Mouse (Mus musculus) urinary bladder, adult 2 months (tissue): Measurements from ENCODE around the gene Zbtb8a. TPM values are rescaled to one million over a fixed set of nuclear protein-coding genes. Genes with fewer than 3 reads are reported as not detected.
"Not testable (repeated sequence)": the region's sequence is repeated elsewhere in the genome, so short reads cannot be mapped to it uniquely, and the experiment has no call there.

ENCODE experiments used
- DNase-seq: peaks from one replicate; pipeline ENCODE4 v3.0.0; 2022; ENCODE audit warnings: low spot score
- polyA plus RNA-seq: library from polyadenylated mRNA; depleted of rRNA; stranded (reverse); fragments of >200 nt; gene quantifications from 2 replicates; pipeline ENCODE4 v1.2.3, GENCODE M21; 2012

Gene Zbtb8a
- polyA plus RNA-seq, 1 experiment, result 21.0 TPM

GRCm38 (mm10) chr4:129376961-129377545 lies 863 bp downstream of the Zbtb8a start:
- DNase-seq, result no peak

GRCm38 (mm10) chr4:129375821-129376220 lies 2.1 kb downstream of the Zbtb8a start:
- no peak for DNase-seq

DNA sequence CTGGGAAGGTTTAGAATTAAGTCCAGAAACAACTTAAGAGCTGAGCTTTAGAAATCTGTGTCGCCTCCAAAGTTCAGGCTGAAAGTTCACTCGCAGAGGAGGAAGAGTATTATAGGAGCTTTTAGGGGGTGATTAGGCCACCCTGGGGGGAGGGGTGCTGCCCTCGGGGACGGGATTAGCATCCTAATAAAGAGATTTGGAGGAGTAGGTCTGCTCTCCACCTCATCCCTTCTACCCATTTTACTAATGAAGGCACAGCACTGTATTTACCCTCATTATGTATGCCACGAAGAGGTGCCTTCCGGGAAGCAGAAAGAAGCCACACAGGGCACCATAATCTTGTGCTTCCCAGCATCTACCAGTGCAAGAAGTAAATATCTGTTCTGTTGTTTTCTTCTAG lies 2.9 kb downstream of the Zbtb8a start:
- DNase-seq, result no peak

GRCm38 (mm10) chr4:129374219-129374755 lies 3.6 kb downstream of the Zbtb8a start:
- no peak for DNase-seq

DNA sequence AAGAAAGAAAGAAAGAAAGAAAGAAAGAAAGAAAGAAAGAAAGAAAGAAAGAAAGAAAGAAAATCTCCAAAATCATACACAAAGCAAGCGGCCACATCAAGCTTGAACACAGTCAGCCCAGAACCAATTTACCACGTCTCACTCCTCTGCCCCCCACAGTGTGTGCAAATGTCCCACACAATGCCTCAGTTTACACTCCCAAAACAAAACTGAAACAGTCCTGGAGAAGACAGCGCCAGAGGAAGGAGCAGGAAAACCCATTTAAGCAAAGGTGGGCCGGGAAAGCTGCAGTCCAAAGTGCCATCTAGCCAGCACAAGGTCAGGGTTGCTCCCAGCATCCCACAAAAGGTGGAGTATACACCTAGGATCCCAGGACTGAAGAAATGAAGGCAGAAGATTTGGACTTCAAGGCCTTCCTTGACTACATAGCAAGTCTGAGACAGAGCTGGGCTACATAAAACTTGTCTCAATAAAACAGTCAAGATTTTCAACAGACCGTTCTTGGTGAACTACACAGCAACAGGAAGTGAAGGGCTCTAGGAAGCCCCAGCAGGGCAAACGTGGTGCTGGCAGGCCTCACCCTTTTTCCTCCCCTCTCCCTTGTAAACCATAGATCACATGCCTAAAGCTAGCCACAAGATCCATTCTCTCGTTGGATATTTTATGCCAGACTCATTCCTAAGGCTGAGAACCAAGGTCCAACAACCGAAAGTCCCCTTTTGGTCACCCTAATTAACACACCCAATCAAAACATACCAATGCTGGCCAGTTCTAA lies 4.5 kb downstream of the Zbtb8a start:
- no peak for DNase-seq

DNA sequence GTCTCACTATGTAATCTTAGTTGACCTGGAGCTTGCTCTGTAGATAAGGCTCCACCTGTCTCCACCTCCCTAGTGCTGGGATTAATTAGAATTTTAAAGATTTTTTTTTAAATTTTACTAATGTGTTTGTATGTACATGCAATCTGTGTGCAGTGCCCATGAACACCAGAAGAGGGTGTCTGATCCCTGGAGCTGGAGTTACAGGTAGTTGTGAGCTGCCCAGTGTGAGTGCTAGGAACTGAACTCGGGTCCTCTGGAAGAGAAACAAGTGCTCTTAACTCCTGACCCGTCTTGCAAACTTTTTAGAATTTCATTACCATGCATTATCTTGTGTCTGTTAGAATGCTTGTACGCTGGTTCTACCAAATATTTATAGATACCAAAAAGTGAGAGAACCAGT lies 6.5 kb downstream of the Zbtb8a start:
- no peak for DNase-seq

DNA sequence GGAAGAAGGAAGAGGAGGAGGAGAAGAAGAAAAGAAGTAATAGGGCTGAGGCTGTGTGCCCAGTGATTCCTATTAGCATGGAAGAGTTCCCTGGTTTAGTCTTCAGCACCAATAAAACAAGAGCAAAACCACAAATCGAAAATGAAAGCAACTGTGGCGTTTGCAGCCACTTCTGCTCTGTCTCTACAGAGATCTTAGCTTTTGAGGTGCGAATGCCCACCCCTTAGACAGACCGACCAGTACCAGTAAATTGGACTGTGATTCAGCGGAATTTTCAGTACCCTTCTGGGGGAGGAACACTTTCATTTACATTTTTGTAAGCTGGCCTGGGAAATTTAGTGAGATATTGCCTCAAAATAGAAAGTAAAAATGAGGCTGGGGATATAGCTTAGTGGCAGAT lies 12.7 kb downstream of the Zbtb8a start:
- DNase-seq, result no peak

- no peak for DNase-seq
Observed at GRCm38 (mm10) chr4:129364379-129364778, 13.5 kb downstream of the Zbtb8a start.

DNA sequence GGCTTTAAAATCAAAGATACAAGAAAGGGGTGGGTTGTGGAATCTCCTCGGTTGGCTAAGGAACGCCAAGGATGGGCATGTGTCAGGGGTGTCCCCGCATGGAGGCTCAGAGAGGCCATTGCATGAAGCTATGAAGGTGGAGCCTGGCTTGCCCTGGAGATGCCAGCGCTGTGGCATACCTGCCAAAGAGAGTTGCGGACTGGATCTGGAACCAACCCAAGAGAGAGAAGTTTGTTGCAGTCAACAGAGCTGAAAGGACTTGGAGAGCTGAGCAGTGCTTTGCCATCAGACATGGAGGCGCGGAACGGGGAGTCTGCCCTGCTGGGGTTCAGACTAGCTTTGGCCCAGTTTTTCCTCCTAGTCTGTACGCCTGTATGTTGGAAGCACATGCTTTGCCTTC lies 14.5 kb downstream of the Zbtb8a start:
- DNase-seq, result no peak

- no peak for DNase-seq
Observed at GRCm38 (mm10) chr4:129362771-129363170, 15.1 kb downstream of the Zbtb8a start.

DNA sequence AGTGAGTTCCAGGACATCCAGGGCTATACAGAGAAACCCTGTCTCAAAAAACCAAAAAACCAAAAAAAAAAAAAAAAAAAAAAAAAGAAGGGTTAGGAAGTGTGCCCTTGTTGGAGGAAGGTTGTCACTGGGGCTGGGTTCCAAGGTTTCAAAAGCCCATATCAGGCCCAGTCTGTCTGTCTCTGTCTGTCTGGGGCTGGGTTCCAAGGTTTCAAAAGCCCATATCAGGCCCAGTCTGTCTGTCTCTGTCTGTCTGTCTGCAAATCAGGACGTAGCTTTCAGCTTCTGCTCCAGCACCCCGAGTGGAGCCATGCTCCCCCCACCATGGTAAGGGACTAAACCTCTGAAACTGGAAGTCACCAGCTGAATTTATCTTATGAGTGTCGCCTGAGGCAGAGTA lies 15.7 kb downstream of the Zbtb8a start:
- DNase-seq, result not testable (repeated sequence)

DNA sequence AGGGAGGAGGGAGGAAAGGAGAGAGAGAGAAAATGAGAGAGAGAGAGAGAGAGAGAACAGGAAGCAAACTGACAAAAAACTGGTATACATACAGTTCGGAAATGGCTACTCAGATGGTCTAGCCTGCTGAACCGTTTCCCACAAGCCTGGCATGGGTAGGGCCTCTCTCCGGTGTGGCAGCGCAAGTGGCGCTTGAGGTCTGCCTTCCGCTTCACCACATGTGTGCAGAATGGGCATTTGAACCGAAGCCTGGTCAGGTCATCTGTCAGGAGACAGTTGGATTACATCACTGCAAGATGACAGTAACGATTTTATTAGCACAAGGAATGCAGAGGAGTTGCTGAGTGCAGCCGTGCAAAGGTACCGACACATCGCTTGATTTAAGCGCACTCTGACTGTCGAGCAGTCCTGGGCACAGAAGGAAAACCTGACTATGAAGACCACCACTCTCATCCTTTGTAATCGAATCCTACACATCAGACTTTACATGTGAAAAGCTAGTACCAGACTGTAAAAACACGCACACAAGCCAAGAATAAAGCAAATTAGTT lies 20.2 kb downstream of the Zbtb8a start:
- no peak for DNase-seq

DNA sequence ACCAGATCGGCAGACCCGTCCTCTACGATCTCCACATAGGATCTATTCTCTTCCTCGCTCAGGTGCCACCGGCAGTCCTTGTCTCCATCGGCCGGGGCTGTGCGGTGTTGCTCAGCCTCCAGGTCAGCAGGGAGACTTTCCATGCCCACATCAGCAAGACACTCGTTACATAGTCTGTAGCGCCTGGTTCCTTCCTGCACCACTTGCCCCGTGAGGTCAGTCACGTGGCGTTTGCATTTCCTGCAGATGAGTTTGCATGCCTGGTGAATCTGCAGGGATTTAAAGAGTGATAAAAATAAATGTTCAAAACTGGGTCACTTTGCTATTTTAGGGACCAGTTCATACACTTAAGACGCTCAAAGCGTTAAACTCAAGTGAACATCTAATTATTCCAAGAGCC lies 23.7 kb downstream of the Zbtb8a start:
- DNase-seq, result no peak

- DNase-seq, result no peak
Observed at GRCm38 (mm10) chr4:129353176-129353575, 24.7 kb downstream of the Zbtb8a start.

DNA sequence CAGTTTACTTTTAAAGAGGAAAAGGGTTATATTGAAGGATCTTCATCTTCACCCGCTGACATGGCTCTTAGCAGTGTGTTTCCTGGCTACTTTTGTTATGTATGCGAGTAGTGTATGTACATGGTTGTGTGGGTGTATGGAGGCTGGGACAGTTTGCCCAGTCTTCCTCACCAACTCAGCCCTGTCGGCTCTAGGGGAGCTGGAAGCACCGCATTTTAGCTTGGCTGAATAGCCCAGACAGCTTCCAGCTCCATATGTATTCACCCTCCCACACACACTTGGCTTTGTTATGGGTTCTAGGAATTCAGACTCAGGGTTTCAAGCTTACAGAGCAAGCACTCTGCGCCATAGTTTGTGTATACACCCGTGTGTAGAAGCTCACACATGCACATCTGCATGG lies 26.8 kb downstream of the Zbtb8a start:
- DNase-seq, result no peak

GRCm38 (mm10) chr4:129350644-129351043 lies 27.3 kb downstream of the Zbtb8a start:
- DNase-seq, result peak; percentile 42

DNA sequence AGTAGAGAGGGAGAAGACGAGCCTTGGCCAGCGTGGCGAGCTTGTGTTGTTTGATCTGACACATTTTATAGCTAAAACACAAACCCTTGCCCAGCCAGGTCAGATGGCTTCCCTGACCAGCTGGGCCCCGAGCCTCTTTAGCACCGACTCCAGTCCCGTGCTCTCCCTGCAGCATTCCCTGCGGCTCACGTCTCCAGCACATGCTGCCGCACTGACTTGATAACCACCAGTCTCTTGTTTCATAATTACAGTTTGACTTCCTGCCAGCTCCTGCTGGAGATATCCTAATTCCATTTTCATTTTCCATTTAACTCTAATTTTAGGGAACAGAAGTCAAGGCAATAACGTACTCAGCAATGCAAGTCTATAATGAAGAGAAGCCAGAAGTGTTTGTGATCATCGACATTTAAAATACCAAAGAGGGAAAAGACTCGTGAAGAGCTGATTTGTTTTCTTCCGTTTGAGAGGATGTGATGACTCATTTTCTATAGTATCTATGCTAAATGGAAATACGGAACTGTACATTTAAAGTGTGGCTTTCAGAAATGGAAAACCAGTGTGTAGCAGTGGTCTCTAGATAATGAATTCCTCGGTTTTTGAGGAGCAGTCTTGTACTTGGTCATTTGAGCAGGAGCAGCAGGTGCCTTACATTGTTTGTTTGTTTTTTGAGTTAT lies 31.3 kb downstream of the Zbtb8a start:
- DNase-seq, result no peak

DNA sequence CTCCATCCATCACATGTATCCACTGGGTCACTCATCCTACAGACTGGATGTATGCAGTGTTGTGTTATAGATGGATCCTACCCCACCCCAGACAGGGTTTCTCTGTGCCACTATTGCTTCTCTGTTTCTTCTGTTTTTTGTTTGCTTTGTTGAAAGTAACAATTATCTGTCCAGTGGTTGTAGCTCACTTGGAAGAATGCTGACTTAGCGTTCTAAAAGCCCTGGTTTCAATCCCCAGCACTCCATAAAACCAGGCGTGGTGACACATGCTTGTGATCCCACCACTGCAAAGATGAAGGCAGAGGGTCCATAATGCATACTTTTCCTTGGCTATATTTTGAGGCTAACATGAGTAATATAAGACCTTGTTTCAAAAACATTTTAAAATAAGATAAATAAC lies 35.2 kb downstream of the Zbtb8a start:
- DNase-seq, result no peak

GRCm38 (mm10) chr4:129341888-129342287 lies 36.0 kb downstream of the Zbtb8a start:
- no peak for DNase-seq

GRCm38 (mm10) chr4:129339743-129340142 lies 38.2 kb downstream of the Zbtb8a start:
- no peak for DNase-seq

DNA sequence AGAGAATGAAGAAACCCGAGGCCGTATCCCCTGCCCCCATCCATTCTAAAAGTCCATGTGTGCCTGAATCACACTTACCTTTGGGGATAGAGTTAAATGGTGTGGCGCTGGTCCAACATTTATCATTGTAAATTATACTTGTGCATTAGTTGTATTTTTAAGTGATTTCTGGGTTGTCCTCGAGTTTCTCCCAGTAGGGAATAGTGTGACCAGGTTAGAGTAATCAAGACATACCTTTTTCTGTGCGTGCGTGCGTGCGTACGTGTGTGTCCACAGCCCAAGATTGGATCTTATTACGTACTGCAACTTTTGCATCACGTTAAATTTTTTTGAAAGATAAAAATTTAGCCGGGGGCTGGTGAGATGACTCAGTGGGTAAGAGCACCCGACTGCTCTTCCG lies 41.6 kb downstream of the Zbtb8a start:
- no peak for DNase-seq
